Mouse (Mus musculus) 416B (cell line): ENCODE measurements around the gene Nucb1.
"Not testable (repeated sequence)": the region's sequence is repeated elsewhere in the genome, so short reads cannot be mapped to it uniquely, and the experiment has no call there.

Source experiments
- DNase-seq: peaks from one replicate; pipeline ENCODE4 v3.0.0; 2011; ENCODE audit warnings: low read depth

The Nucb1 gene

DNA sequence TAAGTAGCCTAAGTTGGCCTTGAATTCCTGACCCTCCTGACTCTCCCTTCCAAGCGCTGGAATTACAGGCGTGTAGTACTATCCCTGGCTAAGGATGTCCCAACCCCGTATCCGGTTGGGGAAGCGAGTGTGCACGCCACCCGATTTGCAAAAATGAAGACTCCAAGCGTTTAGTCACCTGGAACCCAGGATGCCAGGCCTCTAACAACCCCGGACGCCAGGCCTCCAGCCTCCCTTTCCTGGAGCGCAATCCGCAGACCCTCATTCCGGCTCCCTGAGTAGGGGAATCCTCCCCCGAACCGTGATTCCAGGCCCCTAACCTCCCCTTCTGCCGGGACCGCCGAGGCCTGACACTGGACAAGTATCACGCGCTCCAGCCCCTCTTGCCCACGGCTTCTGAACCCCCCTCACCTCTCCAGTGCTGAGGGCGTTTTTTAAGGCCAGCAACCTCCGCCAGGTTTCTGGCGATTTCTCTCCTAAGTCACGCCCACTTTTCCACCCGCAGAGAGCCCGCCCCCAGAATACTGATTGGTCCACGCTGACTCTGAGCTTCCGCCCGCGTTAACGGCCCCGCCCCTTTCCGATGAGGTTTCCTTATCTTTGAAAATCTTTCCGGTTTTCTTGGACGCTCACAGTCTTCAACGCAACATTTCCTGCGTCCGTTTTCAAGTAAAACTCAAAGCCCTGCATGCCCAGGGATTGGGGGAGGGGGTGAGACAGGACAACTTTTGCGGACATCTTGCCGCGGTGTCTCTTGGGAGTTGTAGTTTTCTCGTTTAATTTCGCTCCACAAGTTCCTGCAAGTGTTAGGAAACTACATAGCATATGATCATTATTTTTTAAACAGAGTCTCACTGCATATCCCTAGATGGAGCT is at the start of gene Nucb1:
Gene Nucb1 (minus strand): TSS at position 495 of the 876 bp plus-strand sequence.
- peak; percentile 100 for DNase-seq

DNA sequence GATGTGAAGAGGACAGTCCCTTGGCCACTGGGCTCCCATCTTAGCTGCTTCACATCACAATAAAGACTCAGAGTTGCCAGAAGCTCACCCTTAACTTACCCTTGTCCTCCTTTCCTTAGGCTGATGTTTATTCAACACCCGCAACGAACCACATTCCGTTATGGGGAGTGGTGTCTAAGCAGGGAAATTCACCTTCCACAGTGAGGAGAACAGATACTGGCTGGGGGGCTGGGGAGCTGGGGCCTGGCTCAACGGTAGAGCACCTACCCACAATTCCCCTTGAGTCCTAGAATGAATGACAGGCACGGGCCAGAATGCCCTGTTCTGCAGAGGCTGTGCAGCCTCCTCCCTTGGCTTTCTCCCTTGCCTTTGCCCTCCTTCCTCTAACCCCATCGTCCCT is 48.7 kb upstream of the Nucb1 start:
- no peak for DNase-seq

DNA sequence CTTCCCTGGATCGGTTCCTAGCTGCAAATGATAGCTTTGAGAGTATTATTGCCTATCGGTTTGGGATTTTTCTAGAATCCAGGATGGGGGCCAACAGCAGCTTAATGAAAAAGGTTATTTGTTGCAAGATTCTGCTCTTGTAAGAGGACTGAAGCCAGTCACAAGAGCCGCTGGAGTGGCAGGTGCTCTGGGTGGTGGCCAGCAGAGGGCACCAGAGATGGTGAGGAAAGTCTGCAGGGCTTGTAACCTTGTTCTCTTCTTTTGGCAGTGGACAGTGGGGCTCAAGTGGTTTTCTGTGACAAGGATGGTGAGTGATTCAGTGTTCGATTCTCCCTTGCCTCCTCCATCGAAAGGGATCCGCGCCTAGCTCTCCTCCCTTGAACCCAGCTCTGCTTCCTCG is 45.6 kb upstream of the Nucb1 start:
- peak; percentile 86 for DNase-seq

DNA sequence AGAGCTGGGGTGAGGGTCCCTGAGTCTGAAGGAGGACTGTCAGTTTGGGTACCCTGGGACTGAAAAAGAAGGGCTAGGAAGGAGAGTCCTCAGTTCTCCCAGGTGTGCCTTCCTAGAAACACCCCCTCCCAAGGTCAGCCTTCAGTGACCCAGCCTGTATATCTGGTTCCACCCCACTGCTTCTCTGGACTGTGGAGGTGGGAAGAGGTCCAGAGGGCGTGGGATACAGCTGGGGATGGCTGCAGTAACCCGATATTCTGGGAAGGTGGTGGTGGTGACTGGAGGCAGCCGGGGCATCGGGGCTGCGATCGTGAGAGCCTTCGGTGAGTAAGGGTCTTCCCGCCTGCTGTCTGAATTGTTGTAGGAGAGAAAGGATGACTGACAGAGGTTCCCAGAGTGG is 44.5 kb upstream of the Nucb1 start, which contains the start of gene Hsd17b14:
Gene Hsd17b14 (plus strand): TSS at position 150 of the 400 bp plus-strand sequence.
- no peak for DNase-seq

DNA sequence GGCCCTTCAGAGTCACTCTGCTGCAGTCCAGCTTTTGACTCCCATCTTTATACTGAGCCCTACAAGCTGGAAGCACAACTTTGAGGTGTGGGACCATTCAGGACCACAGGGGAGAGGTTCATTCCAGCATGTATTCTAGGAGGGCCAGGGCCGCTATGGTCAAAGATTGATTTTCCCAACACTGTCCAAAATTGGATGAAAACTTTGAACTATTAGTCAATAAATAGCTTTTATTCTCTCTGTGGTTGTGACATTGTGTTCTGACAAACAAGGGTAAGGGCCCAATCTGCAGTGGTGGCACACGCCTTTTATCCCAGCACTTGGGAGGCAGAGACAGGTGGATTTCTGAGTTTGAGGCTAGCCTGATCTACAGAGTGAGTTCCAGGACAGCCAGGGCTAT is 43.8 kb upstream of the Nucb1 start:
- DNase-seq = no peak

DNA sequence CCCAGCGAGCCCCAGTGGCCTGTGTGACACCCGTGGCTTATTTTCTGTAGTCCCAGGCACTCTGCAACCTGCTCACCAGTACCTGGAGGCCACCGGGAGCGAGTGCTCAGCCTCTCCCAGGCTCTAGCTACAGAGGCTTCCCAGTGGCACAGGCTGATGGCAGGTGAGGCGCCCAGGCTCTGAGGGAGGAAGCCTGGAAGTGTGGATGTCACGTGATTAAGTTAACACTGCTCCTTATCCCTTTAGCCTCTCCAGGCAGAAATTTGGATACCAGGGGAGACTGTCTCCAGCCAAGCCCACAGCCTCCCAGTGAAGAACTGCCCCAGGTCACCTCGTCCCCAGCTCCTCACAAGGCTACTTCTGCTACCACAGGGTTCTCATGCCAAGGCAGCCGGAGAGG is 43.3 kb upstream of the Nucb1 start:
- no peak for DNase-seq

DNA sequence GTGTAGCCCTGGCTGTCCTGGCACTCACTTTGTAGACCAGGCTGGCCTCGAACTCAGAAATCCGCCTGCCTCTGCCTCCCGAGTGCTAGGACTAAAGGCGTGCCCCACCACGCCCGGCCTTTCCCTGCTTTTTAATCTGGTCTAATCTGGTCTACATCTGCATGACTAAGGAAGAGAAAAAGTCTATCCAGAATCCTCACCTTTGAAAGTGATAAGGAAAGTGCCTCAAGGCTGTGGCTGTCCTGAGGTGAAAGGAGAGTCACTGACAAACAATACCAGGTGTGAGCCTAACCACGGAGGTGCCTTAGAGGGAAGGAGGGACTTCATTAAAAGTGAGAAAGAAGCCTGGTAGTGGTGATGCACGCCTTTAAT is 41.3 kb upstream of the Nucb1 start:
- DNase-seq = no peak

DNA sequence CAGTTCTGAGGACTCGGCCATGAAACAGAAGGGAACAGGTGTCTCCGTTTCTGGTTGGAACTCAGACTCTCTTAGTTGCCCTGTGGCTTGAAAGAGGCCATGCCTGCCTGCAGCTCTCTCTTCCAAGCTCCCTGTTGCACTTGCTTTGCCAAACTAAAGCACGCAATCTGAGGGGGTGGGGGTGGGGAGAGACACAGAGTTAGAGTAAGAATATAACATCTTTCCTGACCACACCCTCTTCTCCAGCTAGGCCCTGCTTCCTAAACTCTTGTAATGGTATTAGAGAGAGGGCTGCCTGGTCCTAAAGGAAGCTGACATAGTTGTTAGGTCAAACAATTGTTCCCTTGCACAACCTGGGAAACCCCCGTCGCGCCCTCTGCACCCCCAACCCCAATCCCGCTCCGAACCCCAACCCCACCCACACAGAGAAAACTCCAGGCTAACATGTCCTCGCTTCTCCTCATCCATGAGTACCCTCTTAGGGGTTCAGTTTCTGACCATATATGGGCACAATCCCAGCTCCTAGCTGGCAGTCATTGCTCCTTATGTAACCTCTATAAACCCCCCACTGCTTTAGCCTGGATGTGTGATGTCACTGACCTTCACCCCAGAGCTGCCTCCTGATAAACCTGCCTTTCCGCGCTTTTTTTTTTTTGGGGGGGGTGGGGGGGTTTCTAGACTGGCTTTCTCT is 40.8 kb upstream of the Nucb1 start:
- DNase-seq = no peak

DNA sequence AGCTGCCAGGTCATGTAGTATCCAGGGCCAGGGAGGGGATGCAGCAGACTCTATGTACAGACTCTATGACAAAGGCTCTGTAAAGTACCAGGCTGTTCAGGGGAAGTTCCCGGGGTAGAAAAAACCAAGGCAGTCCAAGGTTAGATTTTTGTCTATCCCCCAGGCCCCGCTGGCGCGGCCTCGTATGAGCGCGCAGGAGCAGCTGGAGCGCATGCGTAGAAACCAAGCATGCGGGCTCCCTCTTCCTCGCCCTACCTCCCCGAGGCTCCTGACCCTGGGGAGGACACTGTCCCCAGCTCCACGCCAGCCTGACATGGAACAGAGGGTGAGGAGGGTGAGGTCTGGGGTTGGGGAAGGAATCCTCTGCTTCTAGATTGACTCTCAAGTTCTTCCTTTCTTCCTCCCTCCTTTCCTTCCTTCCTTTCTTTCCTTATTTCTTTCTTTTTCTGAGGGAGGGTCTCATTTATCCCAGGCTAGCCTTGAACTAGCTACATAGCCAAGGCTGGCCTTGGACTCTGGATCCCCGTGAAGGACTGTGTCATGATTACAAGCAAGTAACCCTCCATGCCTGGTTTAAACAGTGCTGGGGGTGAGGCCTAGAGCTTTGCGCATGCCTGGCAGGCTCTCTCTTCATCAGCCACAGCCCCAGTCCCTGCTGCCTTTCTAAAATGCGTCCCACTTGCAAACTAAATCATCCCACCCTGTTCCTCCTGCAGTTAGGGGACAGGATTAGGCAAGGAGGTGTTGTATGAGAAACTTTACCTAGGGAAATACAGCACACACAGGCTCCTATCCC is 39.6 kb upstream of the Nucb1 start:
- no peak for DNase-seq

DNA sequence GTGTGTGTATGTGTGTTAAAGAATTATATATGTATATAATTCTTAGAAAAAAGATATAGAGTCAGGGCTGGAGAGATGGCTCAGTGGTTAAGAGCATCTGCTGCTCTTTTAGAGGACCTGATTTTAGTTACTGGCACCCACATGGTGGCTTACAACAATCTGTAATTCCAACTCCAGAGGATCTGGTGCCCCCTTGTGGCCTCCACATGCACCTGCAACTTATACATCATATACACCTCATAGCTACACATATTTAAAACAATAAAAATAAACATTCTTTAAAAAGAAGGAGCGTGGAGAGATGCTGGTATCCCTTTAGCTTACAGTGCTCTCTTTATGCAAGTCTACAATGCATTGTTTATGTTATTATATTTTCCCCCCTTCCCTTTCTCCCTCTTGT is 34.3 kb upstream of the Nucb1 start:
- DNase-seq = peak; percentile 30

DNA sequence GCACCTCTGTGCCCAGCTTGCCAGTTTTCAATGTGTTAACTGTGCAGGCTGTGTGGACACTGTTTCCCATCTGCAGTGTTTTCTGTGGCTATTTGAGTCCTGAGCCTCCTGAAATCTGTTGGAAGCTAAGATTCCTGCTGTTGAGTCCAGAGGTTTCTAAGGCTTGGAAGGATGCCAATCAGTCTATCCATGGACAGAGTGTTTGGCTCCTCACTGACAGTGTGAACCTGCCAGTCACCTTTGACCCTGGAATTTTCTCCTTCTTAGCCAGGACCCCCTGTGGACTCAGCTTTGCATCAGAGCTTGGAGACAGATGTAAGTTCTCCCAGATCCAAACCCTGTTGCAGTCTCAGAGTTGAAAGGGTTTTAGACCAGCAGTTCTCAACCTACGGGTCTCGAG is 30.0 kb upstream of the Nucb1 start:
- DNase-seq = no peak

DNA sequence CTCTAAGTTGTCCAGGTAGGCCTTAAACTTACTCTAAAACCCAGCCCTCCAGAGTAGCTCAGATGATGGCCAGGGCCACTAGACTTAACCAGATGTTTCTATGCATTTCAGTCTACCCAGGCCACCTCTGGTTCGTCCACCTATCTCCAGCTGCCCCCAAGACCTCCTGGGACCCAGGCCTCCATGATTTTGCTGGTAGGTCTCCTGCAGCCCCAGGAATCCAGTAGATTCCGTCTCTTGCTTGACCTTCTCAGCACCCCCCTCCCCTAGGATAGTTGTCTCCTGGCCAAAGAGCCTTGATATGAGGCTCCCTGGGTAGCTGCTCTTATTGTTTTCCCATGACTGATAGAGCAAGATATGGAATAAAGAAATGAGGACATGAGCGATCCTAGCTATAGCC is 28.9 kb upstream of the Nucb1 start:
- no peak for DNase-seq

DNA sequence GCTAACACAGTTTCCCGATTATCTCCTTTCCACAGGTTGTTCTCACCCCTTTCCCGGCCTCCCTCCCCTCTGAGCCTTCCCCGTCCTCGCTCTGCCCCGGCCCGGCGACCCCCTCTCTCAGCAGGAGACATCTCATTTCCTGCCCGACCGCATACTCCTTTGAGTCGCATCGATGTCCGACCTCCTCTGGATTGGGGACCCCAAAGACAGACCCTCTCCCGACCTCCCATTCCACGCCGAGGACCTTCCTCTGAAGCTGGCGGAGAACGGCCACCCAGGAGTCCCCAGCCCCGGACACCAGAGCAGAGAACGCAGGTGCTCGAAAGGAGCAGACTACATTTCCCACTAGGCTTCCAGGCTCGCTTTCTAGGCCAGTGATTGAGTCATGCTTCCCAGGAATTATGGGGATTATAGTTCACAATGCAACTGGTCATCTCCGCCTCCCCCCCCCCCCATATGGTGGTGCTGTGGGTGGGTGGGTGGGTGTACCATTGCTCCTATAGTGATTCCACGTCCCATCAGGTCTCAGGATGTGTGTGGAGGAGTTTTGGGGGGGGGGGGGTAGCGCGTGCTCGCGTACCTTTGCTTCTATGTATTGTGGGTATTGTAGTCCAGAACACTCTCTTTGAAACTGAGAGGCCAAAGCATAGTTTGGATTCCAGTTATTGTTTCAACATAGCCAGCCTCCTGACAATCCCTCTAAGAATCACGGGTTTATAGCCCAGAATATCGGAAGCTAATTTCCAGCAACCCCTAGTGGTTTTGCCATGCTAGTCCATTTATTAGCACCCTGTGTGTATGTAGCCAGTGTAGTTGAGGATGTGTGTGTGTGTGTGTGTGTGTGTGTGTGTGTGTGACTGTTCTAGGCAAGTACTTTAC is 28.2 kb upstream of the Nucb1 start:
- DNase-seq = peak; percentile 85

DNA sequence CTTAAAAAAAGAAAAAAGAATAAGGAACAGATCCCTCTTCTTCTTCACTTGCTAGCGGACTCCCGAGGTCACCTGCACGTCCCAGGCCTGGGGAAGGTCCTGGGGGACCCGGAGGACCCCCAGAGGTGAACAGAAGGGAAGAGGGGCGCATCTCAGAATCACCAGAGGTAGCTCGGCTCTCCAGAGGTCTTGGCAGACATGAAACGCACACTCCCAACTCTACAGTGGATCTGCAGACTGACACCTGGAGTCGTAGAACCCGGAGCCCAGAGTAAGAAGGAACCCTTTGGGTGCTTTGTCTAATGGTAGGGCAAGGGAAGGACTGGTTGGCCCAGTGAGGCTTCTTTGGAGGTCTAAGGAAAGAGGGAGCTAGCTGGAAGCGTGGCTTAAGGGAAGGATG is 27.4 kb upstream of the Nucb1 start:
- no peak for DNase-seq

DNA sequence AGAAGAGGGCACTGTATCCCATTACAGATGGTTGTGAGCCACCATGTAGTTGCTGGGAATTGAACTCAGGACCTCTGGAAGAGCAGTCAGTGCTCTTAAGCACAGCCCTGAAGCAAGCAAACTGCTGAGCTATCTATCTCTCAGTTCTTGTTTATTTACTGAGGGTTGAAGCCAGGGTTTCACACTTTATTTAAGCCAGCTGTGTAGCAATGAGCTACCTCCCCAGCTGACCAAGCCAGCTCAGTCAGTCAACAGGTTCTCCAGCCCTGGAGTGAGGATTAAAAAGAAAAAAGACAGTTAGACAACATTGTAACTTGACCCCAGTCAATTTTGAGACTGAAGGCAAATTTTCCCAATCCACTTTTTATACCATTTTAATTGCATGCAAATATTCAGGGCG is 25.5 kb upstream of the Nucb1 start:
- no peak for DNase-seq

DNA sequence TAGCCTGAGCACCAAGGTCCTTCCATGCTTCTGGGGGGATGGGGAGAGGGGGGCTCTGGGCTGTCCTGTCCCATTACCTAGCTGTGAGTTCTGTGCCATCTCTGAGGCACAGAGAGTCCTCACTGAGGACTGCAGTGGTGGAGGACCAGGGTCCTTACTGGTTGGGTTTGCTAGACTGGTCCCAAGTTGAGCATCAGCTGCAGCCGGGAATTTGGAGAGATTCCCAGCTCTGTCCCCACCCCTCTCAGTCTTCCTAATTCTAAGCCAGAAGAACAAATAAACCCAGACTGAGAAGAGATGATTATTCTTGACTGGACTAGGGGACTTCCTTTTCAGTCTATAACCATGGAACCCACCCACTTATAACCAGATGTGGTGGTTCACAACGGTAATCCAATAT is 20.4 kb upstream of the Nucb1 start:
- DNase-seq = no peak

DNA sequence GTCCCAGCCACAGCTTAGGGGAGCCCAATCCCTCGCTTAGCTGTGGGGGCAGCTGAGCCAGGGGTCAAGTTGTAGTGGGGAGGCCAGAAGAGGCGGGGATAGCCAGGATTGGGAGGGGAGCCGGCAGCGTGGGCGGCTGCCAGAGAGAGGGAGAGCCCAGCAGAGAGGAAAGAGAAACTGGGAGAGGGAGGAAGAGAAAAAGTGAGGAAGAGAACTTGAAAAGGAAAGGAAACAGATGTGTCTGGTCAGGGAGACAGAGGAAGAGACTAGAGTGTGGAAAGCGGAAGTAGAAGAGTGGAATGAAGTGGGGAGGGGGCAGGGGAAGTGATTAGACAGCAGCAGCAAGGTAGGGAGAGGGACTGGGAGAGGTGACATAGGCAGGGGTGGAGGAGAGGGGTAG is 19.3 kb upstream of the Nucb1 start:
- peak; percentile 60 for DNase-seq

DNA sequence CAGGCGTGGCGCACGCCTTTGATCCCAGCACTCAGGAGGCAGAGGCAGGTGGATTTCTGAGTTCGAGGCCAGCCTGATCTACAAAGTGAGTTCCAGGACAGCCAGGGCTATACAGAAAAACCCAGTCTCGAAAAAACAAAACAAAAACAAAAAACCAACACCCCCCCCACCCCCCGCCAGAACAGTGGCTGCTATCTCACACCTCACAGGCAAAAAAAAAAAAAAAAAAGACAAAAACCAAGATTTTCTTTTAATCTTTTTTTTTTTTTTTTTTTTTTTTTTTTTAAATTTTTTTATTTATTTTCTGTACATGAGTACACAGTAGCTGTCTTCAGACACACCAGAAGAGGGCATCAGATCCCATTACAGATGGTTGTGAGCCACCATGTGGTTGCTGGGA is 17.0 kb upstream of the Nucb1 start:
- not testable (repeated sequence) for DNase-seq

DNA sequence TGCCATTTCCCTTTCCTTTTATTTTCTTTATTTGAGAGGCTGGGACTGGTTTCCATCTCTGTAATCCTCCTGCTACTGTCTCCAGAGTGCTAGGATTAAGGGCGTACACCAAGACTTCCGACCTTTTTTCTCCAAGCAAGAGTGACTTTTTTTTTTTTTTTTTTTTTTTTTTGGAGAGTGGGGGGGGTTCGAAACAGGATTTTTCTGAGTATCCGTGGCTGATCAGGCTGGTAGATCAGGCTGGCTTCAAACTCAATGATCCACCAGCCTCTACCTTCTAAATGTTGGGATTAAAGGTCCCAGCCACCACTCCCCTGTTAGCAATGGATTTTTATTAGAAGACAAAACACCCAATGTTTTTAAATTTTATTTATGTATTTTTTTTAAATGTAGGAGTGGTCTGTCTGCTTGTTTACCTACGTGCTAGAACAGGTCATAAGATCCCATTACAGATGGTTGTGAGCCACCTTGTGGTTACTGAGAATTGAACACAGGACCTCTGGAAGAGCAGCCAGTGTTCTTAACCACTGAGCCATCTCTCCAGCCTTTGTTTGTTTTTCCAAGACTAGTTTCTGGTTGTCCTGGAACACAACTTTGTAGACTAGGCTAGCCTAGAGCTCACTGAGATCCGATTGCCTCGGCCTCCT is 16.4 kb upstream of the Nucb1 start:
- peak; percentile 77 for DNase-seq

DNA sequence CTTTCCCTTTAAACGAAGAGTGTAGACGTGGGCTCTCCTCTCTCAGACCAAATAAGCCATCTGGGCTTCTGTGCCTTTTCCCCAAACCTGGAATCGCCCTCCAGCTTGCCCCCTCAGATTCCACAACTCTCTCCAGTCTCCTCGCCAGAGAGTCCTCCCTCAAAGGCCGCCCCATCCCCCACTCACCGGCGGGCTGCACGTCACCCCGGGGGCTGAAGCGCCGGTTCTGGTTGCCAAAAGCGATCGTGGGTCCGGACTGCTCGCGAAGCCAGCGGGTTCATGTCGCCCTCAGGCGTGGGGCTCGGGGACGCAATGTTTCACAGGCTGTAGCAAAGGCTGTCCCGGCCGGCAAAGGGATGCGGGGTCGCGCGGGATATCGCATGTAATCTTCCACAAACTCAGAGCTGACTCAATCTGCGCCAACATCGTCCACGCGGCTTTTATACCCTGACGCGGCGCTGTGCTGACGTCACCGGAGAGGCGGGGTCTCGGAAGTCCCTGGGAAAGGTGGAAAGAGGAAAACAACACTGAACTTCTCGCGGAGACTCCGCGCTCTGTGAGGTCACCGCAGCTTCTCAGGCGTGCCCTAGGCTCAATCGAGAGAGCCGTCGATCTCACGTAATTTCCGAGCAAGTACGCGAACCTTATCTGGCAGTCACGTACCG is 15.7 kb upstream of the Nucb1 start, which contains the start of the genes Ppp1r15a and Plekha4:
Gene Ppp1r15a (minus strand): TSS at position 460 of the 665 bp plus-strand sequence.
Gene Plekha4 (plus strand): TSS at position 522 of the 665 bp plus-strand sequence.
- peak; percentile 99 for DNase-seq
